Mouse (Mus musculus): ENCODE data around the gene Ywhag. TPM values are rescaled to one million over a fixed set of nuclear protein-coding genes. Genes with fewer than 3 reads are reported as not detected.
A peak's percentile ranks its signal among the peaks of the same experiment; 100 is the strongest.

Gene Ywhag
- total RNA-seq, 1 experiment from 2014 or later: 482 TPM

DNA sequence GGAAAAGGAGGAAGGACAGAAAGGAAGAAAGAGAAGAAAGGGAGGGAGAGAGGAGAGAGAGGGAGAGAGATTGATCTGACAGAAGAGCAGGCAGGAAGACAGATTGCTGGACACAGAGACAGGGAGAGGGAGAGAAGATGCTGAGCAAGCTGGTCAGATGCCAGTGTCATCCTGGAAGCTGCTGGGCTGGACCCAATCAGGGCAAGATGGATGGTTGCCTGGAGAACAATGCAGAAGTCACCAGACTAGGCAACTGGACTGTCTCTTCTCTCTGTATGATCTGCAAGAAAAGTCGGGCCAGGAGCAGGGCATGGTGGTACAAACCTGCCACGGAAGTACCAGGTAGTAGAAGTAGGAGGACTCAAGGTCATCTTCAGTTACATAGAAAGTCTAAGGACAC lies 18.4 kb upstream of the Ywhag start:
- no peak for DNase-seq

GRCm38 (mm10) chr5:135951660-135952059 lies 17.2 kb upstream of the Ywhag start:
- DNase-seq: peak; percentile 43

GRCm38 (mm10) chr5:135950710-135951412 lies 16.4 kb upstream of the Ywhag start:
- DNase-seq: peak; percentile 59

DNA sequence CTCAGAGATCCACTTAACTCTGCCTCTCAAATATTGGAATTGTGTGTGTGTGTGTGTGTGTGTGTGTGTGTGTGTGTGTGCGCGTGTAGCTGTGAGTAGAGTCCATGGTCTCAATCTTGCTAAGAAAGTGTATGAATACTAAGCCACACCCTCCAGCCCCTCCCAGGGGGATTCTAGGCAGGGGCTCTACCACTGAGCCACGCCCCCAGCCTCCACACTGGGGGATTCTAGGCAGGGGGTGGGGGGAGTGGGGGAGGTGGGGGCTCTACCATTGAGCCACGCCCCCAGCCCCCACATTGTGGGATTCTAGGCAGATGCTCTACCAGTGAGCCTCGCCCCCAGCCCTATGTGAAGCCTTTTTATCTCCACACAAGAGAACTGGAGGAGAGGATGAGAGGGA lies 12.2 kb upstream of the Ywhag start:
- DNase-seq: no peak

DNA sequence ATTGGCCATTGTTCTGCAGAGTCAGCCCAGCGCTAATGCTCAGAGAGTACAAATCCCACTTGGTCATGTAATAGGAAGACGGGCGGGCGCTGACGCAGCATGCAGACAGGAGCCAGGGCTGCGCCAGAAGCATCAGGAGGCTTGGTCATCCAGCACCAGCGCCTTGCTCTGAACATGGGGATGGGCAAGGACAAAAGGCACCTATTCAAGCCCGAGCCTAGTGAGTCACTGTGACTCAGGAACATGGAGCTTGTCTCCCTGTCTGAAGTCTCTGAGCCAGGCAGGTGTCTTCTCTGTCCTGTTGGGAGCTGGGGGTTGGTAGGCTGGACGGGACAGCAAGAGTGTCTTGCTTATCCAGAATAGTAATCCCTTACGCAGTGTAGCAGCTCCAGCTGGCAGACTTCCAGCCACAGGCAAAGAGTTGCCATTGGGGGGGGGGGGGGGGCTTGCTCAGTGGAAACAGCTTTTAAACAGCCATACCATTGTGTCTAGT lies 11.5 kb upstream of the Ywhag start:
- DNase-seq: peak; percentile 66

- no peak for DNase-seq
These were observed 8.3 kb upstream of the Ywhag start for GRCm38 (mm10) chr5:135942710-135943109.

DNA sequence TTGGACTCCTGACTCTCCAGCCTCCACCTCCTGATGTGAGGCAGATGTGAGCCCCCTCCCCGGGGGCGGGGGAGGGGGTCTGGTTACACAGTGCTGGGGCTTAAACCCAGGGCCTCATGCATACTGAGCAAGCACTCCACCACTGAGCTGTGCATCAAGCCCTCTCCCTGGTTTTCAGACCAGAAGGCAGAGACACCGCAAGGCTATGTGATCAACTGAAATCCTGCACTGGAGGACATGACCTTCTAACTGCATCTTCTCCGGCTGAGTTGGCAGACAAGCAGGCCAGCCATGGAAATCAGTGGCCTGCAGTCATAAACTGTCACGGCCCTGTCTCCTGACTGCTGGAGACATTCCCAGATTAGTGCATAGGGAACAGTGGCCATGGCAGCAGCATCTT lies 6.2 kb upstream of the Ywhag start:
- peak; percentile 67 for DNase-seq

- DNase-seq: no peak
These were observed 1.3 kb upstream of the Ywhag start for GRCm38 (mm10) chr5:135935641-135936190.

DNA sequence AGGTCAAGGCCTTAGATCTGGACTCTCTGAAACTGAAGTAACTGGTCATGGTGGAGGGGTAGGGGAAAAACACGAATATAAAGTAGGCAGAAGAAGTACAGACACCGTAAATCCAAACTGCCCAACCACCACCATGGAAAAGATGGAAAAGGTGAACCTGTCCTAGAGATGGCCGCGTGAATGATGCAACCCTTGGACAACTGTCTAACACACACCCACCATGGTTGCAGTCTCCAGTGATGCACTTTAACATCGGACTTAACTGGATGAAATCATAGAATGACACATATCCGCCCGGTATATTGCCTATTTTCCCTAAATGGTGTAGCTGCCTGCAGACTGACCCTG lies 734 bp upstream of the Ywhag start:
- DNase-seq: no peak

GRCm38 (mm10) chr5:135933900-135934441 lies 445 bp downstream of the Ywhag start:
- peak; percentile 85 for DNase-seq

- DNase-seq: no peak
These were observed 1.1 kb downstream of the Ywhag start for GRCm38 (mm10) chr5:135933222-135933899.

- no peak for DNase-seq
These were observed 2.1 kb downstream of the Ywhag start for GRCm38 (mm10) chr5:135932359-135932758.

- no peak for DNase-seq
These were observed 2.9 kb downstream of the Ywhag start for GRCm38 (mm10) chr5:135931526-135931925.

GRCm38 (mm10) chr5:135929685-135930424 lies 4.6 kb downstream of the Ywhag start:
- DNase-seq: no peak

DNA sequence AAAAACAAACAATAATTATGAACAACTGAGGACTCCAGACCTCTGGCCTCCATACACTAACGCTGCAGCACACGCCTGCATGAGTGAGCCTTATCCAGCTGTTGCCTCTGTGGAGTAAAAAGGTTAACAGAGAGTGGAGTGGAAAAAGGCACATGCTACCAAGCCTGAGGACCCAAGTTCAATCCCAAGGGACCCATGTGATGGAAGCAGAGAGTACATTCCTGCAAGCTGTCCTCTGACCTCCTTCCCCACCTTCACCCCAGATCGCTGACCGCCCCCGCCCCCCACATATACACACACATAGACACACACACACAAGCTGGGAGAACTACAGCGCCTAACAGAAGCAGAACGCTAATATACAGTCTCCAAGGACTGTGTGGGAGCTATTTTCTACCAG lies 10.5 kb downstream of the Ywhag start:
- DNase-seq: peak; percentile 51

DNA sequence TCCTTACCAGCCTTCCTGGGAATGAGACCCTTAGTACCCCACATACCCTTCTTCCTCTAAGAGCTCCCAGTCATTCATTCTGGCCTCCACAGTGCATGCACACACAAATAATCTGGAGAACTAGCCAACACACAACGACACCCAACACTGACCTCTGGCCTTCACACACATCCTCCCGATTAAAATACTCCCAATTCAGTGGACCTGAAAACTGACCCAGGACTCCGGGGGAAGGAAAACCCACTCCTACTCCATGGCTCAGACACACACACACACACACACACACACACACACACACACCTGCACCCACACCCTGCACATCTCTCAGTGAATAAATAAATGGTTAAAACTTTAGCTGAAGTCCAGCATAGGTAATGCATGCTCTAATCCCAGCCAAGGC lies 14.5 kb downstream of the Ywhag start:
- no peak for DNase-seq

DNA sequence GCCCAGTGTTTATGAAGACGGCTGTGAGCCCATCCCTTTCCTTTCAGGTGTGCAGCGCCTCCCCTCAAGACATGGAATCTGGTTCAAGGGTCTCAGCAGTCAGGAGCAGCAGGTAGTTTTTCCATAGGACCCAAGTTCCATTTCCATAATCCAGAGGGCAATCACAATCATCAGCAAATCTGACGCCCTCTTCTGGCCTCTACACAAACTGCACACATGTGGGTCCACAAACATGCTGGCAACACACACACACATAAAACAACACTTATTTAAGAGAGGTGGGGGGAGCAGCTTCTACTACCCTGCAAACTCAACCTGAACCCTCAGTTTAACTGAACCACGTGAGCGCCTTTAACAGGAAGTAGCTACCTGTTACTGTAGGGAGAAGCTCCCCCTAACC lies 15.8 kb downstream of the Ywhag start:
- no peak for DNase-seq

DNA sequence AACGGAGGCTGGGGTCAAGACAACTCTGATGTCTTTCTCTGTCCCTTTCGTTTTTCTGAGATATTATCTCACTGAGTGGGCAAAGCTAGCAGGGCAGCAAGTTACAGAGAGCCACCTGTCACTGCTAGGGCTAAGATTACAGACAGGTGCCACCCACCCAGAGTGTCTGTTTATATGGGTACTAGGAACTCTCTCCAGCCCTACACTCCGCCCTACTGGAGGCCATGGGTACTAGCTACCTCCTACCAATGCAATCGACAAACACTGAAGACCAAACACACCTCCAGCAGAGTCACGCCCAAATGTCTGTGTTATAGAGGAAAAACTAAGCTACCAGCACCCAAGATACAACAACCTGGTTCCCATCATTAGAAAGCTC lies 16.4 kb downstream of the Ywhag start:
- no peak for DNase-seq

DNA sequence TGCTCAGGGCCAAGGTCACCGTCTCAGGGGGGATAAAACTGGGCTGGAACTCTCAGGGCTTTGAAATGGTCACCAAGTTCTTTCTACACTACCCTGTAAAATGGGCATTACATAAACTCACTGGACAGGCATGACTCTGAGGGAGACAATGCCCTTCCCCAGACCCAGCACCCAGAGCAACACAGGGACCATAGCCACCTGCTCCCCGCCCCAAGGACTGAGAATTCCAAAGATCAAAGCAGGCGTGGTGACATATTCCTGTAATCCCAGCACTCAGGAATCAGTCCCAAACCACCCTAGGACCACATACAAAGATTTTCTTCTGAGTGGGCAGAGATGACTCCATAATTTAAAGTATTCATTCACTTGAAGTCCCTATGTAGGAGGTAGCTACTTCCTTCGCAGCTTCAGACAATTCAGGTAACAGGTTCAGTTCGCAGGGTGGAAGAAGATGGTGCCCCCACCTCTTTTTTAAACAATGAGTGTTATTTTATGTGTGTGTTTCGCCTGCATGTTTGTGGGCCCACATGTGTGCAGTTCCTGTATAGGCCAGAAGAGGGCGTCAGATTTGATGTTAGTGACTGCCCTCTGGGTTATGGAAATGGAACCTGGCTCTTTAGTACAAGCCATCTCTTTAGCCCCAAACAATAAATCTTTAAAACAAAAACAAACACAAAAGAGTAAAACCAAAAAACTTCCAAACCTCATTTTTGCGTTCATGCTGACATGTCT lies 16.9 kb downstream of the Ywhag start:
- no peak for DNase-seq

- peak; percentile 76 for DNase-seq
These were observed 17.8 kb downstream of the Ywhag start for GRCm38 (mm10) chr5:135916601-135917000.

- no peak for DNase-seq
These were observed 18.3 kb downstream of the Ywhag start for GRCm38 (mm10) chr5:135916051-135916565.

GRCm38 (mm10) chr5:135914156-135914555 lies 20.3 kb downstream of the Ywhag start:
- peak; percentile 74 for DNase-seq
